Mouse (Mus musculus): ENCODE measurements around the gene Casz1.

The Casz1 gene

GRCm38 (mm10) chr4:148804137-148804779, at the start of gene Casz1:
TSS of gene Casz1 (plus strand) at chr4:148804429.
- DNase-seq, result peak; percentile 96

- DNase-seq, result no peak
These were observed 45.4 kb upstream of the Casz1 start for GRCm38 (mm10) chr4:148758863-148759262.

GRCm38 (mm10) chr4:148760152-148760551, 44.1 kb upstream of the Casz1 start:
- DNase-seq, result no peak

- no peak for DNase-seq
These were observed 38.0 kb upstream of the Casz1 start for GRCm38 (mm10) chr4:148766021-148766775.

- no peak for DNase-seq
These were observed 36.4 kb upstream of the Casz1 start for GRCm38 (mm10) chr4:148767655-148768305.

- no peak for DNase-seq
These were observed 35.6 kb upstream of the Casz1 start for GRCm38 (mm10) chr4:148768649-148769048.

- no peak for DNase-seq
These were observed 33.4 kb upstream of the Casz1 start for GRCm38 (mm10) chr4:148770582-148771408.

- DNase-seq, result no peak
These were observed 32.8 kb upstream of the Casz1 start for GRCm38 (mm10) chr4:148771409-148771929.

- DNase-seq, result no peak
These were observed 31.6 kb upstream of the Casz1 start for GRCm38 (mm10) chr4:148772658-148773057.

GRCm38 (mm10) chr4:148774036-148774435, 30.2 kb upstream of the Casz1 start:
- DNase-seq, result no peak

GRCm38 (mm10) chr4:148775476-148776269, 28.6 kb upstream of the Casz1 start:
- DNase-seq, result no peak

- no peak for DNase-seq
These were observed 24.1 kb upstream of the Casz1 start for GRCm38 (mm10) chr4:148780097-148780621.

GRCm38 (mm10) chr4:148781516-148781915, 22.7 kb upstream of the Casz1 start:
- DNase-seq, result peak; percentile 29

- no peak for DNase-seq
These were observed 21.3 kb upstream of the Casz1 start for GRCm38 (mm10) chr4:148782880-148783279.

- no peak for DNase-seq
These were observed 20.5 kb upstream of the Casz1 start for GRCm38 (mm10) chr4:148783760-148784159.

GRCm38 (mm10) chr4:148785053-148785567, 19.1 kb upstream of the Casz1 start:
- no peak for DNase-seq

- no peak for DNase-seq
These were observed 18.2 kb upstream of the Casz1 start for GRCm38 (mm10) chr4:148785995-148786394.

- no peak for DNase-seq
These were observed 13.3 kb upstream of the Casz1 start for GRCm38 (mm10) chr4:148790940-148791339.

GRCm38 (mm10) chr4:148795038-148795437, 9.2 kb upstream of the Casz1 start:
- no peak for DNase-seq

- DNase-seq, result peak; percentile 44
These were observed 6.5 kb upstream of the Casz1 start for GRCm38 (mm10) chr4:148797475-148798324.
